Mouse (Mus musculus) MEL (cell line): ENCODE measurements around the gene Stac2.

Experiments used
- CHD2 ChIP-seq: IDR thresholded peaks from 2 replicates; pipeline ENCODE4 v1.6.1; 2011; ENCODE audit warnings: low read length, improper control_type of control experiment
- CTCF ChIP-seq, 3 experiments: IDR thresholded peaks in 2 of 3; conservative IDR thresholded peaks in 1 of 3; 2 replicates each; pipeline ENCODE4 v1.5.1; 2011 to 2012; ENCODE audit warnings: low read length in 3 of 3, low read depth in 2 of 3, mild to moderate bottlenecking in 2 of 3, improper control_type of control experiment in 1 of 3, inconsistent platforms in 1 of 3, mixed read lengths in 1 of 3, moderate library complexity in 1 of 3; ENCODE audit not compliant: control insufficient read depth in 1 of 3, insufficient read depth in 1 of 3, poor library complexity in 1 of 3, severe bottlenecking in 1 of 3
- EP300 ChIP-seq, 2 experiments: IDR thresholded peaks; 2 replicates each; pipeline ENCODE4 v1.6.1; 2011; ENCODE audit warnings: improper control_type of control experiment in 2 of 2, low read length in 2 of 2, low read depth in 1 of 2, mild to moderate bottlenecking in 1 of 2
- HCFC1 ChIP-seq: IDR thresholded peaks from 2 replicates; pipeline ENCODE4 v1.6.1; 2012; ENCODE audit warnings: low read depth, mild to moderate bottlenecking, inconsistent platforms, low read length, improper control_type of control experiment, moderate library complexity
- JUND ChIP-seq: IDR thresholded peaks from 2 replicates; pipeline ENCODE4 v1.6.1; 2011; ENCODE audit warnings: low read depth, mild to moderate bottlenecking, improper control_type of control experiment, low read length
- MYC ChIP-seq: IDR thresholded peaks from 2 replicates; pipeline ENCODE4 v1.6.1; 2011; ENCODE audit warnings: low read depth, mild to moderate bottlenecking, low read length, improper control_type of control experiment, moderate library complexity
- POLR2A ChIP-seq, 2 experiments: IDR thresholded peaks; 2 replicates each; pipeline ENCODE4 v1.6.1; 2011 to 2012; ENCODE audit warnings: low read length in 2 of 2, mild to moderate bottlenecking in 2 of 2, control low read depth in 1 of 2, improper control_type of control experiment in 1 of 2, low read depth in 1 of 2, moderate library complexity in 1 of 2; ENCODE audit not compliant: control insufficient read depth in 1 of 2, insufficient read depth in 1 of 2, poor library complexity in 1 of 2
- POLR2AphosphoS5 ChIP-seq: IDR thresholded peaks from 2 replicates; pipeline ENCODE4 v1.6.1; 2012; ENCODE audit warnings: low read depth, borderline replicate concordance, mild to moderate bottlenecking, inconsistent platforms, low read length, moderate library complexity, mixed read lengths
- TAL1 ChIP-seq: IDR thresholded peaks from 2 replicates; pipeline ENCODE4 v1.6.1; 2012; ENCODE audit warnings: mild to moderate bottlenecking, inconsistent platforms, low read length, moderate library complexity, mixed read lengths
- TCF12 ChIP-seq: IDR thresholded peaks from 2 replicates; pipeline ENCODE4 v1.6.1; 2014; ENCODE audit warnings: low read depth, mild to moderate bottlenecking, inconsistent platforms, low read length, improper control_type of control experiment, moderate library complexity
- UBTF ChIP-seq: IDR thresholded peaks from 2 replicates; pipeline ENCODE4 v1.6.1; 2012; ENCODE audit warnings: low read depth, mild to moderate bottlenecking, inconsistent platforms, low read length, improper control_type of control experiment, moderate library complexity, borderline replicate concordance; ENCODE audit not compliant: insufficient read depth

GRCm38 (mm10) chr11:97998898-97999608 lies 54.2 kb downstream of the Stac2 start:
- TF ChIP-seq TAL1 (no peak), POLR2A (IDR thresholded peaks at IDR 0.05; ENCODE audit: control insufficient read depth in 1 of 2, insufficient read depth in 1 of 2, low read depth in 1 of 2, low read length in 2 of 2, poor library complexity in 1 of 2) (no peak), CTCF (IDR thresholded peaks at IDR 0.05 in 2 of 3, conservative IDR thresholded peaks at IDR 0.05 in 1 of 3; ENCODE audit: control insufficient read depth in 1 of 3, insufficient read depth in 1 of 3, low read depth in 2 of 3, low read length in 3 of 3, poor library complexity in 1 of 3, severe bottlenecking in 1 of 3) (no peak; a peak in 1 of 6 replicates), JUND (no peak), TCF12 (no peak), CHD2 (no peak), EP300 (IDR thresholded peaks at IDR 0.05; ENCODE audit: low read depth in 1 of 2, low read length in 2 of 2) (no peak), HCFC1 (no peak), UBTF (no peak), MYC (no peak), POLR2AphosphoS5 (no peak)
